Mouse (Mus musculus): ENCODE data around the gene Fam171a2. TPM values are rescaled to one million over a fixed set of nuclear protein-coding genes. Genes with fewer than 3 reads are reported as not detected.
A peak's percentile ranks its signal among the peaks of the same experiment; 100 is the strongest.

Gene Fam171a2
- polyA plus RNA-seq, 1 experiment from 2014 or later: 18.4 TPM

DNA sequence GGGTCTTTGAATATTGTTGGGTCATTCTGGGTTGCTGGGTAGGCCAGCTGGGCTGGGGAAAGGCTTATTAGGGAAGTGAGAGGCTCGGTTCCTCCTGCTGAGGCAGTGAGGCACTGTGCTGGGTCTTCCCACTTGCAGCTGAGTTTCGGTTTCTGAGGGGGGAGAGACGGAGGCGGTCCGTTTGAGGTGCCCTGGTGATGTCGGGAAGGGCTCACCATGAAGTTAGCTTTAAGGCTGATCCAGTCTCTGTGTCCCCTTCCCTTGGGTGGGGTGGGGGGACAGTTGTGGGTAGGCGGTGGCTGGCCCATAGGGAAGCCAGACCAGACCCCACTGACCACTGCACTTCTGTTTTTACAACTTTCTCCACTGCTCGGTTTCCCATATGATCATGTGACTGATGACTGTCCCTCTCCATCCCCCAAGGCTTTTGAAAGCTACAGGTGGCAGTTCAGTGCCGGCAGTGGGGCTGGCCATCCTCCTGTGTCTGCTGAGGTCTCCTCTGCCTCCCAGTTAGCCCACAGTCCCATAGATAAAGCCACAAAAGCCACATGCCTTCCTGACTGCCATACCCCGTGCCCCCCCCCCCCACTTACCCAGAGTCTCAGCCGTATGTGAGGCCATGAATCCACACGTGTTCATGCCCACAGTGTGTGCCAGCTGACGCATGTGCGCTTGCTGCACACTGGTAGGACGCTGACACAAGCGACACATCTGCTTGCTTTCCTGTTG, 15.2 kb downstream of the Fam171a2 start:
- no peaks in the 10 kb centered on the region for H3K9me3 ChIP-seq
- no peak for ATAC-seq
- no peak overlapping the region for H3K4me3 ChIP-seq (replicated peaks)
- H3K27ac ChIP-seq: no peak overlapping the region
- peaks cover 34% of the 10 kb centered on the region for H3K36me3 ChIP-seq
- no peak overlapping the region for H3K9ac ChIP-seq (replicated peaks)
- 65% methylated on average over 16 of the region's 16 CpGs for WGBS
- peaks cover 39% of the 10 kb centered on the region for H3K4me1 ChIP-seq (replicated peaks)
- peaks cover 9% of the 10 kb centered on the region; the same call in 1 of the 2 replicates for H3K27me3 ChIP-seq
- no peak overlapping the region for H3K4me2 ChIP-seq (replicated peaks)

DNA sequence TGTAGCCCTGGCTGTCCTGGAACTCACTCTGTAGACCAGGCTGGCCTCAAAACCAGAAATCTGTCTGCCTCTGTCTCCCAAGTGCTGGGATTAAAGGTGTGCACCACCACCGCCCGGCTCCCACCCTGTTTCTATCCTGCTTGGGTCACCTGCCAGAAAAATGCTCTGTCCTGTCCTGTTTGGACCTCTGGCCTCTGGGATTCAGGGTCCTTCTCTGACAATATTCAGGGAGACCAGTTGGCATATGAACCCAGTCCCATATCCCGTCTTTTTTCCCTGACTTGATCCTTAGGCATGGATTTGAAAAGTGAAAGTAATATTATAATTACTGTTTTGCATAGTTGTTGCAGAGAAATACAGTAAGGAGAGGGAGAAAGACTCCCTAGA, 15.8 kb downstream of the Fam171a2 start:
- no peak overlapping the region for H3K4me2 ChIP-seq (replicated peaks)
- no peak overlapping the region for H3K4me3 ChIP-seq (replicated peaks)
- peaks cover 9% of the 10 kb centered on the region; the same call in 1 of the 2 replicates for H3K27me3 ChIP-seq
- H3K9ac ChIP-seq (replicated peaks): no peak overlapping the region
- H3K27ac ChIP-seq: no peak overlapping the region
- 88% methylated on average over 3 of the region's 3 CpGs for WGBS
- H3K9me3 ChIP-seq: no peaks in the 10 kb centered on the region
- peaks cover 30% of the 10 kb centered on the region for H3K36me3 ChIP-seq
- no peak for ATAC-seq
- H3K4me1 ChIP-seq (replicated peaks): peaks cover 34% of the 10 kb centered on the region

DNA sequence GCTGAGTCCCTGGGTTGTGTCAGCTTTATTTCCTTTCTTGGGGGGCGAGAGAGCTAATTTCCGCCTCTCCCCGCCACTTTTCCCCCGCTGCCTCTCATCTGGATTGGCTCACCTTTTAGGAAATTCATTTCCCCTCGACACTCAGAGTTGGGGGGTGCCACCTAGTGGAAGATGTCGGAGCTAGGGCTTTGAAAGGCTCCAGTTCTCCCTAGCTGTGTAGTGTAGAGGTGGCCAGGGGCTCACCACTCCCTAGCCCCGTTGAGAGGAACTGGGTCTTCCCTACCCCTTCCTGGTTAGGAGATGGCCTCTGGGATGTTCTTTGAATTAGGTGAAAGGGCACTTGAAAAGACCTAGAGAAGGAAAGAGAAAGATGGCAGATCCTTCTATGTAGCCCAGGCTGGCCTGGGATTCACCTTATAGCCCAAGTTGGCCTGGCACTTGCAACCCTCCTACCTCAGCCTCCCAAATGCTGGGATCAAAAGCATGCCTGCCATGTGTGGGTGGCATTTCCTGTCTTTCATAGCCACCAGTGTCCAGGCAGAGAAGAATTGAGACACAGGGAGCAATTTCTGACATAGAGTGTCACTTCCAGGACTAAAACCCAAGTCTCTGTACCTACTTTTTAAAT, 16.4 kb downstream of the Fam171a2 start:
- peaks cover 32% of the 10 kb centered on the region for H3K4me1 ChIP-seq (replicated peaks)
- peak overlapping the region; percentile 94 for H3K4me2 ChIP-seq (replicated peaks)
- H3K9me3 ChIP-seq: no peaks in the 10 kb centered on the region
- peak overlapping the region; percentile 73 for H3K27ac ChIP-seq
- peak overlapping the region; percentile 57 for H3K4me3 ChIP-seq (replicated peaks)
- H3K9ac ChIP-seq (replicated peaks): peak overlapping the region; percentile 69
- H3K36me3 ChIP-seq: peaks cover 24% of the 10 kb centered on the region
- under 1% methylated on average over 7 of the region's 7 CpGs for WGBS
- peaks cover 9% of the 10 kb centered on the region; the same call in 1 of the 2 replicates for H3K27me3 ChIP-seq
- peak; percentile 58; the same call in 1 of the 2 replicates for ATAC-seq

DNA sequence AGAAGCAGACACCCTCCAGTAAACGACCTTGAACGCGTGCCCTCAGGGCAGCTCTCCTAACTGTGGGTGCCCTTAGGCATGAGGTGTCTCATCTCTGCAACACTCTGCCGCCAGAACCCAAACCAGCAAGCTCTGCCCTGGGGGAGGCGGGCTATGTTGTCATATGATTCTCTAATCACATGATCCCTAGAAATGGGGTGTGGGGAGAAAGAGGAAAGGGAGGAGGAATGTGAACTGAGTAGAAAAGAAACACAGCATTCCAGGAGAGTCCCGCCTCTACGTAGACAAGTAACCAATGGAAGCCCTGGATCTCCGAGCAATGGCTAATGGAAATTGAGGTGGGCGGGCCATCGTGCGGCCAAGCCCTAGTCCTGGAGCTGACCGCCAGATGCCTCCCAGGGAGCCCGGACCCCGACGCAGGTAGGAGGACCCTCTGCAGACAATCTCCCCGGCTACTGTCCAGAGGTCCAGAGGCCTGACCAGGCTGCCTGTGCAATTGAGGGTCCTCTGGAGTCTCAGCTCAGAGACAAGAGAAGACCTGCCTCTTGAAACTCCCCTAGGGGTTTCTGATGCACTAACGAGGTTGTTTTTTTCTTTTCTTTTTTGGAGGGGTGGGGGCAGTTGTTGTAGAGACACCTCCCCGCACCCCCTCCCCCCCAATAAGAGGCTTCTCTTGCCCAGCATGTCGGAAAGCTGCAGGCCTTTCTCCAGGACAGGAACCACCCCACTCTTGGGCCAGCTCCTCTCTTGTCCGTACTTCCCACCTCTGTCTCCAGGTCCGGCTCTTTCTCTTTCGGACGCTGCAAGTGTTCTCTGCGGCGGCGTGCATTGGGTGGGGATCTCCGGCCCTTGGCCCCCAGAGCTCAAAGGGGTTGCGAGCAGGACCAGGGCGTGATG, 17.1 kb downstream of the Fam171a2 start, which contains the start of gene Grn:
TSS of gene Grn (plus strand) at position 195 of the 897 bp plus-strand sequence.
- Histone ChIP-seq H3K4me3 (replicated peaks) (peak within 1 kb of the TSS; percentile 57), H3K4me2 (replicated peaks) (peak within 1 kb of the TSS; percentile 94), H3K4me1 (replicated peaks) (peaks cover 27% of the 10 kb centered on the region), H3K36me3 (peaks cover 16% of the 10 kb centered on the region), H3K9me3 (no peaks in the 10 kb centered on the region), H3K27ac (peak within 1 kb of the TSS; percentile 73), H3K27me3 (peaks cover 9% of the 10 kb centered on the region; the same call in 1 of the 2 replicates), H3K9ac (replicated peaks) (peak within 1 kb of the TSS; percentile 69)
- ATAC-seq: peak; percentile 87
- WGBS: under 1% methylated on average over 29 of the region's 29 CpGs

DNA sequence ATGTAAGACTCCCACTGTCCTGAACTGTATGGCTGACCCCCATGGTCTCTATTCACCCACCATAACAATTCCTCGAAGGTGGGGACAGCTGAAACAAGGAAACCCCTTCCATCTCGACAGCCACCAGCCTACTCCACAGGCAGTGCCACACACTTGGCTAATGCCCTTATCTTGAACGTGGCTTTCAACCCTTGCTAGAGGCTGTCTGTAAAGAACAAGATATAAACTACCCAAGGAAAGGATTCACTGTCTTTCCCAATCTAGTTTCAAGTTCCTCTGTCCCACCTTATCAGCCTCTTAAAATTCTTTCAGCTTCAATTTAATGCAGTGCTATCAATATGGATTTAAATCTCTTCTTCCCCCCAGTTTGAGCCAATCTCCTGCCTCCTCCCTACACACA, 17.9 kb downstream of the Fam171a2 start:
- Histone ChIP-seq H3K36me3 (peaks cover 8% of the 10 kb centered on the region), H3K4me2 (replicated peaks) (peak overlapping the region; percentile 94), H3K27ac (no peak overlapping the region), H3K9me3 (no peaks in the 10 kb centered on the region), H3K27me3 (peaks cover 9% of the 10 kb centered on the region; the same call in 1 of the 2 replicates), H3K4me3 (replicated peaks) (peak overlapping the region; percentile 57), H3K4me1 (replicated peaks) (peaks cover 27% of the 10 kb centered on the region), H3K9ac (replicated peaks) (peak overlapping the region; percentile 37; the same call in 1 of the 2 replicates)
- 53% methylated on average over 3 of the region's 3 CpGs for WGBS
- no peak for ATAC-seq

DNA sequence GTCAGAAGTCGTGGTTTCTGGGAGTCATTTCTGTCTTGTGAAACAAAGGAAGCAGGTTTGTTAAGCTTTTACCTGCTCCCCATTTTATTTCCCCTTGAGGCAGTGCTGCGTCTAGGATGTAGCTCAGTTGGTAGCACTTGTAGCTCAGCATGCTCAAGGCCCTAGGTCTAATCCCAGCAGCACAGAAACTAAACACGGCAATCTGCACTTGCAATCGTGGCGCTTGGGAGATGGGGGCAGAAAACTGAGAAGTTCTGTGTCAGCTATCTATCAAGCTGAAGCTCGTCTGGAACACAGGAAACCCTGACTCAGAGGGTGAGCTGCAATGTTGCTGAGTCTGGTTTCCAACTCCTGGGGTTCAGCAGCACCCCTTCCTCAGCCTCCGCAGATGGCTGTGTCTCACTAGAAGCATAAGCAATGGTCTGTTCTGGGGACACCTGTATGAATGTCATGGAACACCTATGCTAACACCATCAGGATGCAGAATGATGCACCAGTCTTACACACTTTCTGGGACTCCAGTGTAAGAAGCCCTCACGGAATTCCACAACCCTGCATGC, 18.4 kb downstream of the Fam171a2 start:
- Histone ChIP-seq H3K9me3 (no peaks in the 10 kb centered on the region), H3K36me3 (peaks cover 8% of the 10 kb centered on the region; the same call in 1 of the 2 replicates), H3K4me3 (replicated peaks) (no peak overlapping the region), H3K27ac (no peak overlapping the region), H3K9ac (replicated peaks) (no peak overlapping the region), H3K4me1 (replicated peaks) (peaks cover 24% of the 10 kb centered on the region), H3K27me3 (peaks cover 9% of the 10 kb centered on the region; the same call in 1 of the 2 replicates), H3K4me2 (replicated peaks) (peak overlapping the region; percentile 94)
- ATAC-seq: no peak
- WGBS: 71% methylated on average over 8 of the region's 8 CpGs

DNA sequence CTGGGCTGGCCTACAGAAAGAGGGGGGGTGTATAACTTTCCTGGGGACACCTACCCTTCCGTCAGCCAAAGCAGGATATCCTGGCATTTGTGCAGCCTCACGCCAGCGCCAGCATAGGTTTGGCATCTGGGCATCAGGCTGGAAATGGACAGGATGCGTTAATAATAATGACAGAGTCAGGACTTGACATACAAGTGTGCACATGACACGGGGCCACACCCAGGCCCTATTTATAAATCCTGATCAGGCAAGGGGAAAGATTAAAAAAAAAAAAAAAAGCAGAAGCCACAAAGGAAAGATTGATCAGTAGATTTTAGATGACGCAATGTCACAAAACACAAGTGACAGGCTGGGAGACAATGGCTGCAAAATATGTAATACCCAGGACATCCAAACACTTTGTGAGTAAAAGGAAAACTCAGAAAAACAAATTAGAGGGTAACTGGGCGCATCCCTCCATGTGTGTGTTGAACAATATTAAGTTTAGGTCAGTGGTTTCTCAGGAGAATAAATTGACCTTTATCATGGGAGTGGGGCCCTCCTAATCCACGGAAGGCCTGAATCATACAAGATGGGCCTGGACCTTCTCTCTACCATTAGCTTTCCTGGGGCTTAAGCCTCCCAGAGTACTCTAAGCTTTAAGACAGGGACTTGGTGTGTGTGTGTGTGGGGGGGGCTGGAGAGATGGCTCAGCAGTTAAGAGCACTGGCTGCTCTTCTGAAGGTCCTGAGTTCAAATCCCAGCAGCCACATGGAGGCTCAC, 21.7 kb downstream of the Fam171a2 start:
- 89% methylated on average over 8 of the region's 8 CpGs for WGBS
- ATAC-seq: no peak
- no peaks in the 10 kb centered on the region for H3K36me3 ChIP-seq
- H3K9ac ChIP-seq (replicated peaks): no peak overlapping the region
- no peaks in the 10 kb centered on the region for H3K9me3 ChIP-seq
- peaks cover 12% of the 10 kb centered on the region for H3K4me1 ChIP-seq (replicated peaks)
- peaks cover 14% of the 10 kb centered on the region for H3K27me3 ChIP-seq
- no peak overlapping the region for H3K27ac ChIP-seq
- H3K4me3 ChIP-seq (replicated peaks): no peak overlapping the region
- no peak overlapping the region for H3K4me2 ChIP-seq (replicated peaks)

DNA sequence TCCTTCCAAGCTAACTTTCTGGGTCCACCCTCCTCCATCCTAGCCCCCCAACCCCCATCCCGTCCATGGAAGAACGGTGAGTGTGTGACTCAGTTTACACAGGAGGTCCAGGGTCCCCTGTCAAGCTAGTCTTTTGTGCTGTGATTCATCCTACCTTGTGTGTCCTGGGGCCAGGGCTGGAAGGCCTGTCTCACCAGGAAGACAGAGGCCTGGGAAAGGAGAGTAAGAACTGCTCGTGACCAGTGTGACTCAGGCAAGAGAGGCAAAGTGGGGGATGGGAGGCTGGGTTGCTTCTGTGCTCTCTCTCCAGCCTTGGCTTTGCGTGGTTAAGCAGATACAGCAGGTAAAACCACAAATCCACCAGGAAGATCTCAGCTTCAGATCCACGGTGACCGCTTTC, 22.8 kb downstream of the Fam171a2 start:
- H3K4me2 ChIP-seq (replicated peaks): no peak overlapping the region
- no peak for ATAC-seq
- WGBS: 77% methylated on average over 6 of the region's 6 CpGs

DNA sequence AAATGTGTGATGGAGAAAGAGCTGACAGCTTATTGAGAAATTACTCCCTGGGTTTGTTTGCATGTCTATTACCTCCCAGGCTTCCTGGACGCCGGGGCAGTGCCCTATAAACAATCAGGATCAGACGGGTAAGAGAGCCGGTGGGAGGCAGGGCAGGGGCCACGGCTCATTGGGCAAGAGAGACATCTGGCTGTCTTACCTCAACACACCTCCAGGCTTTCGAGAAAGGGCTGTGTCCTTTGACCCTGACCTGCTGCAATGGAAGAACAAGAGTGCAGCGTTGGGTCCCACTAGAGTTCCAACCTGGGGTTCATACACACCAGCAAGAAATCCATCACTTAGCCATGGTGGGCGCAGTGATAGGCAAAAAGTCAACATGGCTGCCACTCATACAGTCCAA, 25.9 kb downstream of the Fam171a2 start:
- Histone ChIP-seq H3K4me1 (replicated peaks) (no peaks in the 10 kb centered on the region), H3K36me3 (no peaks in the 10 kb centered on the region), H3K4me2 (replicated peaks) (no peak overlapping the region), H3K27me3 (peaks cover 5% of the 10 kb centered on the region; the same call in 1 of the 2 replicates), H3K9me3 (peaks cover 4% of the 10 kb centered on the region; the same call in 1 of the 2 replicates), H3K27ac (no peak overlapping the region), H3K9ac (replicated peaks) (no peak overlapping the region), H3K4me3 (replicated peaks) (no peak overlapping the region)
- 59% methylated on average over 8 of the region's 8 CpGs for WGBS
- ATAC-seq: no peak

More for the DNA sequence above, 22.8 kb downstream of the Fam171a2 start:
- H3K4me3 ChIP-seq (replicated peaks): no peak overlapping the region
- peaks cover 4% of the 10 kb centered on the region for H3K4me1 ChIP-seq (replicated peaks)
- peaks cover 14% of the 10 kb centered on the region for H3K27me3 ChIP-seq
- no peak overlapping the region for H3K27ac ChIP-seq
- H3K9me3 ChIP-seq: peaks cover 3% of the 10 kb centered on the region; the same call in 1 of the 2 replicates
- no peaks in the 10 kb centered on the region for H3K36me3 ChIP-seq
- H3K9ac ChIP-seq (replicated peaks): no peak overlapping the region

DNA sequence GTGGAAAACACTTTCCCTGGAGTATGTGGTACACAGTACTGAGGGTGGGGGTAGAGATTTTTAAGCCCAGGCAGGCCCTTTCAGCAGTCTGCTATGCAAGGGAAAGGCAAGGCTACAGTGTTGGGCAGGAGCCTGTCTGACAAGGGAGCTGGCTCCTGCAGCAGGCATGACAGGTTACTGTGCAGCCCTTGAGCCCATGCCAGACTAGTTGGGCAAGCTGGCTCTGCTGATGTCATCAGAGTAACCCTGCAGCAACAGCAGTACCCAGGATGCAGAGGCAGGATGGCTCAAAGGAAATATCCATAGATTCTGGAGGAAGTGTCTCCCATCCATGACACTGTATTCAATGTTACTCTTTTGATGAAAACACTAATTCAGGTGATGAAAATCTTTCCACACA, 28.6 kb downstream of the Fam171a2 start:
- ATAC-seq: no peak
- H3K4me1 ChIP-seq (replicated peaks): no peaks in the 10 kb centered on the region
- no peak overlapping the region for H3K27ac ChIP-seq
- no peak overlapping the region for H3K4me2 ChIP-seq (replicated peaks)
- H3K9ac ChIP-seq (replicated peaks): no peak overlapping the region
- no peak overlapping the region for H3K4me3 ChIP-seq (replicated peaks)
- H3K9me3 ChIP-seq: peaks cover 4% of the 10 kb centered on the region; the same call in 1 of the 2 replicates
- no peaks in the 10 kb centered on the region for H3K36me3 ChIP-seq
- H3K27me3 ChIP-seq: peaks cover 5% of the 10 kb centered on the region; the same call in 1 of the 2 replicates

DNA sequence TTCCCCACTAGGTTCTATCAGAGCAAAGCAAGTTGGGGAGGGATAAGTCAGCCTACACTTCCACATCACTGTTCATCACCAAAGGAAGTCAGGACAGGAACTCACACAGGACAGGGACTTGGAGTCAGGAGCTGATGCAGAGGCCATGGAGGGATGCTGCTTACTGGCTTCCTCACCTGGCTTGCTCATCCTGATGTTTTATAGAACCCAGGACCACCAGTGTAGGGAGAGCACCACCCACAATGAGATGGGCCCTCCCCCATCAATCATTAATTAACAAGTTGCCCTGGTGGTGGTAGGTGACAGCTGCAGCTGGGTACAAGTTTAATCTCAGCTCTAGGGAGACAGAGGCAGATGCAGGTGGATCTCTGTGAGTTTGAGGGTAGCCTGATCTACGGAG, 30.3 kb downstream of the Fam171a2 start:
- 80% methylated on average over 1 of the region's 1 CpGs for WGBS
- H3K4me2 ChIP-seq (replicated peaks): no peak overlapping the region
- no peak overlapping the region for H3K4me3 ChIP-seq (replicated peaks)
- no peaks in the 10 kb centered on the region for H3K4me1 ChIP-seq (replicated peaks)
- peaks cover 4% of the 10 kb centered on the region; the same call in 1 of the 2 replicates for H3K9me3 ChIP-seq
- no peak for ATAC-seq
- H3K36me3 ChIP-seq: no peaks in the 10 kb centered on the region
- peaks cover 5% of the 10 kb centered on the region; the same call in 1 of the 2 replicates for H3K27me3 ChIP-seq
- H3K27ac ChIP-seq: no peak overlapping the region
- no peak overlapping the region for H3K9ac ChIP-seq (replicated peaks)
